Mouse (Mus musculus) myocyte (in vitro differentiated cells): ENCODE results near the gene Klra4.

Experiments used
- CEBPB ChIP-seq: IDR thresholded peaks from 2 replicates; pipeline ENCODE4 v1.6.1; 2011; ENCODE audit warnings: mild to moderate bottlenecking, moderate library complexity; ENCODE audit not compliant: poor library complexity, insufficient read depth, severe bottlenecking
- E2F4 ChIP-seq: IDR thresholded peaks from one replicate; pipeline ENCODE4 v1.6.1; 2011; ENCODE audit warnings: mild to moderate bottlenecking, control low read depth, moderate library complexity; ENCODE audit not compliant: insufficient read depth
- MAX ChIP-seq: IDR thresholded peaks from one replicate; pipeline ENCODE4 v1.6.1; 2011; ENCODE audit warnings: low read depth, mild to moderate bottlenecking, control low read depth
- MYOD1 ChIP-seq, 3 experiments: IDR thresholded peaks; one replicate each; pipeline ENCODE4 v1.6.1; 2011; ENCODE audit warnings: control low read depth in 2 of 3, low read depth in 2 of 3, mild to moderate bottlenecking in 2 of 3, moderate library complexity in 1 of 3; ENCODE audit not compliant: insufficient read length in 2 of 3, control insufficient read depth in 1 of 3
- MYOG ChIP-seq, 3 experiments: IDR thresholded peaks; one replicate each; pipeline ENCODE4 v1.6.1; 2011; ENCODE audit warnings: control low read depth in 2 of 3, low read depth in 2 of 3, mild to moderate bottlenecking in 2 of 3; ENCODE audit not compliant: insufficient read length in 2 of 3, control insufficient read depth in 1 of 3, insufficient read depth in 1 of 3
- POLR2A ChIP-seq: IDR thresholded peaks from one replicate; pipeline ENCODE4 v1.6.1; 2011; ENCODE audit warnings: low read depth, mild to moderate bottlenecking, control low read depth, moderate library complexity; ENCODE audit not compliant: insufficient read length
- POLR2AphosphoS2 ChIP-seq: IDR thresholded peaks from one replicate; pipeline ENCODE4 v1.6.1; 2011; ENCODE audit warnings: low read depth, control low read depth; ENCODE audit not compliant: insufficient read length
- REST ChIP-seq: IDR thresholded peaks from one replicate; pipeline ENCODE4 v1.6.1; 2011; ENCODE audit warnings: mild to moderate bottlenecking, control low read depth, moderate library complexity; ENCODE audit not compliant: insufficient read depth, insufficient read length
- SRF ChIP-seq: IDR thresholded peaks from one replicate; pipeline ENCODE4 v1.6.1; 2011; ENCODE audit warnings: low read depth; ENCODE audit not compliant: control insufficient read depth, insufficient read length
- TCF3 ChIP-seq: IDR thresholded peaks from one replicate; pipeline ENCODE4 v1.6.1; 2011; ENCODE audit warnings: low read depth, control low read depth; ENCODE audit not compliant: insufficient read length
- USF1 ChIP-seq: IDR thresholded peaks from one replicate; pipeline ENCODE4 v1.6.1; 2011; ENCODE audit warnings: low read depth, mild to moderate bottlenecking, control low read depth, moderate library complexity

GRCm38 (mm10) chr6:130110485-130110884, 43.4 kb upstream of the Klra4 start:
- TF ChIP-seq CEBPB (no peak), POLR2A (no peak), USF1 (no peak), MYOG (IDR thresholded peaks at IDR 0.05; ENCODE audit: control insufficient read depth in 1 of 3, insufficient read depth in 1 of 3, insufficient read length in 2 of 3, low read depth in 2 of 3) (no peak), E2F4 (no peak), REST (no peak), MAX (no peak), MYOD1 (IDR thresholded peaks at IDR 0.05; ENCODE audit: control insufficient read depth in 1 of 3, insufficient read length in 2 of 3, low read depth in 2 of 3) (no peak), SRF (no peak), POLR2AphosphoS2 (no peak), TCF3 (no peak)
